Mouse (Mus musculus) 416B (cell line): ENCODE measurements at regions not wholly inside any gene's neighbourhood (a gene's known extent, or its start where the extent isn't known, plus 50 kb on each side); places are given as distances from the start of the nearest gene placed in this dataset.
A peak's percentile ranks its signal among the peaks of the same experiment; 100 is the strongest.

Source experiments
- DNase-seq: peaks from one replicate; pipeline ENCODE4 v3.0.0; 2011; ENCODE audit warnings: low read depth

- DNase-seq: no peak
Observed at GRCm38 (mm10) chr16:5455352-5455965, 199.7 kb upstream of the Eef2kmt start.

- DNase-seq: no peak
Observed at GRCm38 (mm10) chr16:5454243-5454642, 198.5 kb upstream of the Eef2kmt start.

GRCm38 (mm10) chr16:5452971-5453370 lies 197.2 kb upstream of the Eef2kmt start:
- DNase-seq: no peak

GRCm38 (mm10) chr16:5445776-5446175 lies 190.0 kb upstream of the Eef2kmt start:
- no peak for DNase-seq

- no peak for DNase-seq
Observed at GRCm38 (mm10) chr16:5444785-5445184, 189.0 kb upstream of the Eef2kmt start.

GRCm38 (mm10) chr16:5439717-5440116 lies 183.9 kb upstream of the Eef2kmt start:
- no peak for DNase-seq

- no peak for DNase-seq
Observed at GRCm38 (mm10) chr16:5438405-5438804, 182.6 kb upstream of the Eef2kmt start.

GRCm38 (mm10) chr16:5431689-5432088 lies 175.9 kb upstream of the Eef2kmt start:
- DNase-seq: peak; percentile 11

GRCm38 (mm10) chr16:5431111-5431510 lies 175.3 kb upstream of the Eef2kmt start:
- no peak for DNase-seq

GRCm38 (mm10) chr16:5429466-5429865 lies 173.7 kb upstream of the Eef2kmt start:
- peak; percentile 30 for DNase-seq

- peak; percentile 17 for DNase-seq
Observed at GRCm38 (mm10) chr16:5425908-5426307, 170.1 kb upstream of the Eef2kmt start.

GRCm38 (mm10) chr16:5422041-5422440 lies 166.3 kb upstream of the Eef2kmt start:
- DNase-seq: no peak

GRCm38 (mm10) chr16:5421591-5421990 lies 165.8 kb upstream of the Eef2kmt start:
- DNase-seq: no peak

- DNase-seq: no peak
Observed at GRCm38 (mm10) chr16:5419467-5419866, 163.7 kb upstream of the Eef2kmt start.

- no peak for DNase-seq
Observed at GRCm38 (mm10) chr16:5418462-5419197, 162.8 kb upstream of the Eef2kmt start.

- peak; percentile 6 for DNase-seq
Observed at GRCm38 (mm10) chr16:5415310-5415709, 159.5 kb upstream of the Eef2kmt start.

GRCm38 (mm10) chr16:5411819-5412385 lies 156.1 kb upstream of the Eef2kmt start:
- DNase-seq: no peak

GRCm38 (mm10) chr16:5406711-5407110 lies 150.9 kb upstream of the Eef2kmt start:
- DNase-seq: peak; percentile 59

GRCm38 (mm10) chr16:5393336-5393735 lies 137.6 kb upstream of the Eef2kmt start:
- DNase-seq: no peak

- DNase-seq: no peak
Observed at GRCm38 (mm10) chr16:5382930-5383329, 127.1 kb upstream of the Eef2kmt start.

- no peak for DNase-seq
Observed at GRCm38 (mm10) chr16:5382228-5382884, 126.6 kb upstream of the Eef2kmt start.

GRCm38 (mm10) chr16:5380626-5381025 lies 124.8 kb upstream of the Eef2kmt start:
- no peak for DNase-seq

- DNase-seq: no peak
Observed at GRCm38 (mm10) chr16:5377001-5377400, 121.2 kb upstream of the Eef2kmt start.
